Mouse (Mus musculus) kidney, embryonic 16.5 days (tissue): Measurements from ENCODE around the gene Rpl7l1. TPM values are rescaled to one million over a fixed set of nuclear protein-coding genes. Genes with fewer than 3 reads are reported as not detected.
"Not testable (repeated sequence)": the region's sequence is repeated elsewhere in the genome, so short reads cannot be mapped to it uniquely, and the experiment has no call there.

Experiments used
- ATAC-seq: fragments of 200-750 bp; cut with Nextera tagmentation; 2 replicates; pipeline ENCODE4 v1.8.0; 2017; ENCODE audit warnings: moderate TSS enrichment; ENCODE audit not compliant: low FRiP score, low TSS enrichment
- H3K27ac ChIP-seq: fragments of 300-500 bp; sonication (generic); 2 replicates; pipeline ENCODE4 v1.5.1; 2014; ENCODE audit warnings: low read length
- H3K27me3 ChIP-seq: fragments of 300-500 bp; sonication (generic); 2 replicates; pipeline ENCODE4 v1.6.1; 2014; ENCODE audit warnings: low read length, control low read depth, mixed read lengths; ENCODE audit not compliant: insufficient read depth
- H3K36me3 ChIP-seq: fragments of 300-500 bp; sonication (generic); 2 replicates; pipeline ENCODE4 v1.6.1; 2014; ENCODE audit warnings: low read length, control low read depth, mixed read lengths; ENCODE audit not compliant: insufficient read depth
- H3K4me1 ChIP-seq: fragments of 300-500 bp; sonication (generic); 2 replicates; pipeline ENCODE4 v1.6.1; 2014; ENCODE audit warnings: low read length, control low read depth, mixed read lengths; ENCODE audit not compliant: insufficient read depth
- H3K4me2 ChIP-seq: fragments of 300-500 bp; sonication (generic); replicated peaks from 2 replicates; pipeline ENCODE4 v1.6.1; 2014; ENCODE audit warnings: low read depth, low read length
- H3K4me3 ChIP-seq: fragments of 300-500 bp; sonication (generic); 2 replicates; pipeline ENCODE4 v1.5.1; 2014; ENCODE audit warnings: mild to moderate bottlenecking, low read length
- H3K9ac ChIP-seq: fragments of 300-500 bp; sonication (generic); replicated peaks from 2 replicates; pipeline ENCODE4 v1.6.1; 2014; ENCODE audit warnings: low read length
- H3K9me3 ChIP-seq: fragments of 300-500 bp; sonication (generic); 2 replicates; pipeline ENCODE4 v1.6.1; 2016; ENCODE audit warnings: low read length, control low read depth
- WGBS: fragments of 180-500 bp; shearing (Covaris S2); extraction: QIAGEN DNeasy Blood & Tissue Kit; methylation state at CpG from one replicate; pipeline ENCODE4 v1.1.7; 2014; 5-methylcytosine and 5-hydroxymethylcytosine counted together
- polyA plus RNA-seq: library from polyadenylated mRNA; unstranded; fragments of >200 nt; fragmentation: Nextera tagmentation; extraction: Ambion mirVana; gene quantifications from 2 replicates; pipeline ENCODE4 v1.2.1, GENCODE M21; 2015

Gene Rpl7l1
- polyA plus RNA-seq, 1 experiment from 2014 or later, result 165 TPM

DNA sequence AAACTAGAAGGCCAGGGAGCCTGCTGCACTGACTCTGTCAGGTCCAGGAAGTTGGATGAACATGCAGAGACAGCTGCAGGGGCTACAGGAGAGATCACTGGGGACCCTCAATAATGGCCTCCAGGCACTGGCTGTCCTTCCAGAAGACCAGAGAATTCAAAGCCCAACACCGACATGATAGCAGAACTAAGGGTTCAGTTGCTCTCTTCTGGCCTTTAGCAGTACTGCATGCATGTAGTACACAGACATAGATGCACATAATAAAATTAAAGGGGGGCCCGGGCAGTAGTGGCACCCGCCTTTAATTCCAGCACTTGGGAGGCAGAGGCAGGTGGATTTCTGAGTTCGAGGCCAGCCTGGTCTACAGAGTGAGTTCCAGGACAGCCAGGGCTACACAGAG lies 11.4 kb downstream of the Rpl7l1 start:
- Histone ChIP-seq H3K36me3 (peaks cover 14% of the 10 kb centered on the region), H3K27me3 (no peaks in the 10 kb centered on the region), H3K4me3 (no peak overlapping the region), H3K9me3 (no peaks in the 10 kb centered on the region), H3K9ac (no peak overlapping the region), H3K4me1 (peaks cover 19% of the 10 kb centered on the region), H3K4me2 (no peak overlapping the region), H3K27ac (no peak overlapping the region)
- 87% methylated on average over 4 of the region's 4 CpGs for WGBS
- ATAC-seq, result no peak

DNA sequence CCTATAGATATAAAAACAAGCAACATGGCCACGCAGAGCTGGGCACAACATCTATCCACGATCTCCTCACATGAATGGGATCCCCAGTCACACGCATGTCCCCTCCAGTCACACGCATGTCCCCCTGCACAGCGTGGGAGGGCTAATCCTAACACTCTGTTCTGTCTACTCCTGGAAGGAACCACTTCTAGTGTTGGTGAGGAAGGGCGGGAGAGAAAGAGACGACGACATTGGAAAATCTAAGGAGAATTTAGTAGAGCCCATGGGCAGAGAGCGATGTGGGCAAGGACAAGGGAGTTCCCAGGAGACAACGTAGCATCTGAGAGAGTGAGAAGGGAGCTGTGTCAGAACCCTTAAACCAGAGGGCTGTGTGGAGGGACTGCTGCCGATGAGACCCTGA lies 11.9 kb downstream of the Rpl7l1 start:
- Histone ChIP-seq H3K36me3 (peaks cover 9% of the 10 kb centered on the region), H3K9ac (no peak overlapping the region), H3K9me3 (no peaks in the 10 kb centered on the region), H3K27me3 (no peaks in the 10 kb centered on the region), H3K27ac (no peak overlapping the region), H3K4me3 (no peak overlapping the region), H3K4me1 (peaks cover 19% of the 10 kb centered on the region), H3K4me2 (no peak overlapping the region)
- ATAC-seq, result no peak
- WGBS, result 88% methylated on average over 11 of the region's 11 CpGs

DNA sequence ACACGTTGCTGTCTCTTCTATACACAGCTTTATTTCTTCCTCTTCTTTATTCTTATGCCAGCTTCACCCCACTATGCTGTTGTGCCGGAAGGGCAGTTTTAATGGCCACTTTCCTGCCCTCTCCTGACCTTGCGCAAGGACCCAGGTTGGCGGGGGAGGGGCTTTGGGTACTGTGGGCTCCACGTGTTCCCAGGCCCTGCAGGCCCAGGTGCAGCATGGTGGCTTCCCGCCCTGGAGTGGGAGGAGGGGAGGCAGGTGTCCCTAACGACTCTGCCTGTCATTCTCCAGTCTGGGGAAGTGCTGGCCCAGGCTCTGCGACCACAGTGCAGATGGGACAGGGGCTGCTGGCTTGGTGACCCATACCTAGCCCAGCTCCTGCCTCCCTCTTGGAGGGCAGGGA lies 14.6 kb downstream of the Rpl7l1 start:
- no peaks in the 10 kb centered on the region for H3K9me3 ChIP-seq
- H3K4me2 ChIP-seq, result no peak overlapping the region
- H3K27me3 ChIP-seq, result no peaks in the 10 kb centered on the region
- no peak overlapping the region for H3K4me3 ChIP-seq
- WGBS, result 41% methylated on average over 8 of the region's 8 CpGs
- no peak overlapping the region for H3K9ac ChIP-seq
- no peaks in the 10 kb centered on the region for H3K36me3 ChIP-seq
- H3K27ac ChIP-seq, result no peak overlapping the region
- no peak for ATAC-seq
- peaks cover 8% of the 10 kb centered on the region for H3K4me1 ChIP-seq

DNA sequence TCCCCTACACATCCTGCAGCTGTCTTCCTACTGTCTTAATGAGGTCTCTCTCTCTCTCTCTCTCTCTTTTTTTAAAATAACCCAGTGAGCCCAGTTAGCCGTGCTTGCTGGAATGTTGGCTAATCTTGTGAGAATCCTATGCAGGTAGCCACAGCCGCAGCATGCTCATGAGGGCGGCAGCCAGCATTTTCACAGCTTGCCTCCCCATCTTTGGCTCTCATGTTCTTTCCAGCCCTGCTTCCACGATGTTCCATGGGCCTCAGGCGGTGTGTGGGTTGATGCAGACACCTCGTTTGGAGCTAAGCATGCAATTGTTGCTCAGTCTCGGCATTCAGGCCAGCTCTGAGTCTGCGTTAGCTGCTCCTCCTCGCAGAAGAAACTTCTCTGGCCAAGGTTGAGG lies 17.6 kb downstream of the Rpl7l1 start:
- H3K9me3 ChIP-seq, H3K27ac ChIP-seq, H3K4me1 ChIP-seq, H3K36me3 ChIP-seq, ATAC-seq, H3K4me2 ChIP-seq, H3K4me3 ChIP-seq, H3K27me3 ChIP-seq, H3K9ac ChIP-seq: not testable (repeated sequence)
- 68% methylated on average over 8 of the region's 9 CpGs for WGBS

DNA sequence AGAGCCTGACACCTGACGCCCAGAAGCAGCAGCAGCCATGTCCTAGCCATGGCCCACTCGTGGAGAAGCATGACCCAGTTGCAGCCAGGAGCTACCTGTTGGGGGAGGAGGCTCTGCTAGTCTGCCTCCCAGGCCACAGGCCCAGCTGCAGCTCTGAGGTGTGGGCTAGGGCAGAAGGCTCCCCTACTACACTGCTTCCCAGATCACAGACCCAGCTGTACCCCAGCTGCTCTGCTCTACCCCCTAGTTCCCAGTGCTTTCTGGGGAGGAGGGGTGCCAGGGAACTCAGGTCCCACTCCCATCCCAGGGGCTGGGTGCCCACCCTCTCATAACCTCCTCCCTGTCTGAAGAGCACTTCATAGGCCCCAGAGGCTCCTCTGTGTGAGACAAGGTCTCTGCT lies 18.9 kb downstream of the Rpl7l1 start, which contains the start of gene Ptcra:
Gene Ptcra (minus strand): TSS at position 169 of the 400 bp plus-strand sequence.
- H3K4me2 ChIP-seq, result no peak within 1 kb of the TSS
- no peak within 1 kb of the TSS for H3K27ac ChIP-seq
- H3K4me1 ChIP-seq, result peaks cover 4% of the 10 kb centered on the region; the same call in 1 of the 2 replicates
- H3K9ac ChIP-seq, result no peak within 1 kb of the TSS
- ATAC-seq, result no peak
- H3K36me3 ChIP-seq, result no peaks in the 10 kb centered on the region
- no peak within 1 kb of the TSS for H3K4me3 ChIP-seq
- no peaks in the 10 kb centered on the region for H3K9me3 ChIP-seq
- WGBS, result 69% methylated on average over 2 of the region's 2 CpGs
- no peaks in the 10 kb centered on the region for H3K27me3 ChIP-seq

DNA sequence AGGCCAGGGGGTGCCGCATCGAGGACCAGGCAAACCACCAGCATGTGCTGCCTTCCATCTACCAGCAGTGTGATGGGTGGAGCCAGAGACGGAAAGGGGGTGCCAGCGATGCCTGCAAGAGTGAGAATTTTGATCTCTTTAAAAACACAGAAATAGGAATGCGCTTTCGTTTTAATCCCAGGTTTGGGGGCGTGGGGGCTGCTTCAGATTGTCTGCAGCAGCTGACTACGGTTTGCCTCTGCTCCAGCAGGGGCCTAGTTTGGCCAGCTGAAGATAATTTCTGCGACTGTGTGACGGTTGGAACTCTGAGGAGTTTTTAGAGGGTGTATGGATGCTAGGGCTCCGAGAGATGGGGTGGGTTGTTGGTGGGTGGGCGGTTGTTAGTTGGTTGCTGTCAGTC lies 23.7 kb downstream of the Rpl7l1 start:
- H3K27ac ChIP-seq, result no peak overlapping the region
- 83% methylated on average over 12 of the region's 12 CpGs for WGBS
- H3K4me2 ChIP-seq, result no peak overlapping the region
- H3K4me1 ChIP-seq, result no peaks in the 10 kb centered on the region
- no peak overlapping the region for H3K9ac ChIP-seq
- H3K36me3 ChIP-seq, result no peaks in the 10 kb centered on the region
- ATAC-seq, result no peak
- H3K4me3 ChIP-seq, result no peak overlapping the region
- H3K27me3 ChIP-seq, result no peaks in the 10 kb centered on the region
- H3K9me3 ChIP-seq, result no peaks in the 10 kb centered on the region

DNA sequence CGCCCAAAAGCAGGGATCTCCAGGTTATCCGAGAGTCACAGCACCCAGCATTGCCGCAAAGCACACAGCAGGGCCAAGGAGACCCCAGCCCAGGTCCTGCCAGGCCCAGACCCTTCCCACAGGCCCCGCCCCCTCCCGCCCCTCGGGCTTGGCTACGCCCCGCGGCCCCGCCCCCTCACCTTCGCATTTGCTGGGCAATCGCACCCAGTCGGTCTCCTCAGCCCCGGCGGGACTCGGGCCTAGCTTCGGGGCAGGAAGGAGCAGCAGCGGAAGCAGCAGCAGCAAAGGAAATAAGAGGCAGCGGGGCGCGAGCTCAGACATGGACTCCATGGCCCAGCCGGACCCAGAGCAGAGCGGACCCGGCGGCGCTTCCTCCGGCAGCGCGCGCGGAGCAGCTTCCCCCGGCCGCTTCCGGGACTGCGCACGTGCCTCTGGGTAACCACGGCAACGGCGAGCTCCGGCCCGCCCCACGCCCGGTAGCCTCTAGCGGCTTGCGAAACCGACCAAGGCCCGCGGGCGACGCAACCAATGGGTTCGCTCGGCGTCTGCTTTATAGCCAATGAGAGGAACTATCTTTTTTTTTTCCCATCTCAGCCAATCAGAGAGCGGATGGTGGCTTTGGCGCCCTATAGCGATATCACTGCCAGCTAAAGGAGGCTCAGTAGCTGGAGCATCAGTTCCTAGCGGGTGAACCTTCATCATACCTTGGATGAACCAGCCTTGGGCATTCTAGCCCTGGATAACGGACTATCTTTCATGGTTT lies 30.5 kb downstream of the Rpl7l1 start, which contains the start of gene Cnpy3:
Gene Cnpy3 (minus strand): TSS at position 421 of the 763 bp plus-strand sequence.
- Histone ChIP-seq H3K9me3 (no peaks in the 10 kb centered on the region), H3K4me2 (peak within 1 kb of the TSS; percentile 81), H3K9ac (peak within 1 kb of the TSS; percentile 83), H3K4me3 (peak within 1 kb of the TSS; percentile 78), H3K36me3 (0 out of 2 replicates have a peak, but pooled peaks cover 3% of the 10 kb centered on the region), H3K4me1 (peaks cover 11% of the 10 kb centered on the region), H3K27me3 (no peaks in the 10 kb centered on the region), H3K27ac (peak within 1 kb of the TSS; percentile 92)
- peak; percentile 99 for ATAC-seq
- WGBS, result under 1% methylated on average over 54 of the region's 58 CpGs

DNA sequence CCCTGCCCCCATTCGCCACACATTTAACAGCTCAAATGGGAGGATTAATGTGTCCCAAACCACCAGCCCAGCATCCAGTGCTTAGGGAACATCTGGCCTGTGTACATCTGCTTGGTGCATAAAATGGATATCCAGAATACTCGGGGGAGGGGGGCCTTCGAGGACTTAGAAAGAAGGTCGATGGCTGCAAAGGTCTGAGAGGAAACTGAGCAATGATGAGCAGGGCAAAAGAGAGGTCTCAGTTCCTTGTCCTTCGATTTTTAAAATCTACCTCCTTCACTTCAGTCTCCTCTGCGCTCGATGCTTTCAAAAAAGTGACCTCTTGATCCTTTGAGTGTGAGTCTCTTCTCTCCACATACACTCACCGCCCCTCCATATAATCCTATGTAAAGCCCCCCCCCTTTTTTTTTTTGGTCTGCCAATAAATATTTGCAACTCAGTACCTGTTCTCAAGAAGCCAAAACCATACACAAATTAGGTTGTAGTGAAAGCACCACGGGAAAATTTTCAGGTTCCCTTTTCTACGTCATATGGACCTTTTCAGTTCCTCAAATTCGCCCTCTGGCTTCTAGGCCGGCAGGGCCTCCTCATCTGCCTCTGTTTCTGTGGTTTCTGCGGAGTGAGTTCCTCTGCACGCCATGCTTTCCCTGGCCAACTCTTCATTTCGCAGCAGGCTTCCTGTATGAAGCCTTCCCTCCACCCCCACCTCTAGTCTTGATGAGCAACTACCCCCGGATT lies 31.2 kb downstream of the Rpl7l1 start:
- WGBS, result 17% methylated on average over 16 of the region's 16 CpGs
- H3K27me3 ChIP-seq, result no peaks in the 10 kb centered on the region
- H3K4me1 ChIP-seq, result peaks cover 11% of the 10 kb centered on the region
- no peaks in the 10 kb centered on the region for H3K9me3 ChIP-seq
- ATAC-seq, result no peak
- H3K36me3 ChIP-seq, result 0 out of 2 replicates have a peak, but pooled peaks cover 7% of the 10 kb centered on the region
- peak overlapping the region; percentile 81 for H3K4me2 ChIP-seq
- peak overlapping the region; percentile 92 for H3K27ac ChIP-seq
- H3K9ac ChIP-seq, result peak overlapping the region; percentile 83
- peak overlapping the region; percentile 78 for H3K4me3 ChIP-seq

DNA sequence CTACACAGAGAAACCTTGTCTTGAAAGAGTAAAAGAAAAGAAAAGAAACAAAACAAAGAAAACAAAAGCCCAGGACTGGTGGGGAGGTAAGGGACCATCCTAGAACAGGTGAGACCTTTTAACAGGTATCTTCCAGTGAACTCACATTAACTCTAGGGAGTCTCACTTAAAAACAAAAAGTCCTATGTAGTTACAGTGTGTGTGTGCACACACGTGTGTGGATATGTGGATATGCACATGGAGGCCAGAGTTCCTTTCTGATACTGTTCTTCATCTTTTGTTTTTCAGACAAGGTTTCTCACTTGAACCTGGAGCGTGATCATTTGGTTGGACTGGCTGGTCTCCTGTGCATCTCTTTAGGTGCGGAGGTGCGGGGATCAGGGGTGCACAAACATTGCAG lies 31.9 kb downstream of the Rpl7l1 start:
- peak overlapping the region; percentile 78 for H3K4me3 ChIP-seq
- no peaks in the 10 kb centered on the region for H3K27me3 ChIP-seq
- 0 out of 2 replicates have a peak, but pooled peaks cover 7% of the 10 kb centered on the region for H3K36me3 ChIP-seq
- no peaks in the 10 kb centered on the region for H3K9me3 ChIP-seq
- H3K9ac ChIP-seq, result peak overlapping the region; percentile 83
- peaks cover 11% of the 10 kb centered on the region for H3K4me1 ChIP-seq
- H3K4me2 ChIP-seq, result peak overlapping the region; percentile 81
- H3K27ac ChIP-seq, result no peak overlapping the region
- no peak for ATAC-seq
- WGBS, result 81% methylated on average over 4 of the region's 4 CpGs

DNA sequence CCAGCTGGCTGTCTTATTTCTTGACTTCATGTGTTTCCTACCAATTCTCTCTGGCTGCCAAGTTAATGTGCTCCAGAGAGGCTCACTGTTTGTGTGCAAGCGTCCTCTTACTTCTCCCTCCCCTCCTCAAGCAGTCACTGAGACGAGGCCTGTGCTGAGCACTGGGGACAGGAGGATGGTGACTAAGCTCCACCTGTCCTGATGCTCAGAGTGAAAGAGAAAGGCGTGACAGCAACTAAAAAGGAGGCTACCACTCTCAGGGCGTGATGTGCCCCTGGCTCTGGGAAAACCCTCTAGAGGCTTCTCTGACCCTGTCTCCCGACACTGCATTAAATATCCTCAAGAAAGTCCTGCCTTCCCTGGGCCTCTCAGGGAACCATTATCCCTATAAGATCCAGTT lies 33.2 kb downstream of the Rpl7l1 start:
- Histone ChIP-seq H3K4me3 (no peak overlapping the region), H3K27me3 (no peaks in the 10 kb centered on the region), H3K4me2 (no peak overlapping the region), H3K27ac (no peak overlapping the region), H3K4me1 (peaks cover 11% of the 10 kb centered on the region), H3K9ac (no peak overlapping the region), H3K36me3 (0 out of 2 replicates have a peak, but pooled peaks cover 7% of the 10 kb centered on the region), H3K9me3 (no peaks in the 10 kb centered on the region)
- 87% methylated on average over 5 of the region's 5 CpGs for WGBS
- ATAC-seq, result no peak
